Mouse (Mus musculus): ENCODE measurements around the gene Gm10271. TPM values are rescaled to one million over a fixed set of nuclear protein-coding genes. Genes with fewer than 3 reads are reported as not detected.

Gene Gm10271
- not detected in 2 replicates for polyA plus RNA-seq (2015; fragmentation: Nextera tagmentation; extraction: Ambion mirVana)

DNA sequence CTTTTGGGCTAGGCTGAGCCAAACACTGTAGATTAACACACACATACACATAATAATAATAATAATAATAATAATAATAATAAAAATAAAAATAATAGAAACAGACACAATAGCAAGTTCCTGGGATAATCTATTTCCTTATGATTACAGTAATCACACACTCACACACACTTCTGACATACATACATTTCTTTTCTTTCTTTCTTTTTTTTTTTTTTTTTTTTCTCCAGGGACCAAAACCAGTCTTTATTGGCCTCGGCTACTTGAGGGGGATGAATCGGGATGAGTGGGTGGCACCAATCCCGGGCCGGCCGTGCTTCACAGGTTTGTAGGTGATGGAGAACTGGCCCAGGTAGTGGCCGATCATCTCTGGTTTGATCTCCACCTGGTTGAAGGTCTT is at the start of gene Gm10271:
Gm10271 (minus strand) TSS at position 101 of the 400 bp plus-strand sequence.
- H3K4me1 ChIP-seq (replicated peaks; ENCODE audit: control insufficient read depth, insufficient read depth, low read length), result no peaks in the 10 kb centered on the region

GRCm38 (mm10) chr10:117021020-117021754 is 48.8 kb upstream of the Gm10271 start:
- H3K9me3 ChIP-seq (ENCODE audit: control insufficient read depth), result no peaks in the 10 kb centered on the region
- H3K9ac ChIP-seq (ENCODE audit: low read depth, low read length), result no peak overlapping the region
- WGBS, result 48% methylated on average over 21 of the region's 21 CpGs
- 0 out of 2 replicates have a peak, but pooled peaks cover 6% of the 10 kb centered on the region for H3K27me3 ChIP-seq (replicated peaks; ENCODE audit: control insufficient read depth, insufficient read depth, low read length)
- H3K4me3 ChIP-seq (ENCODE audit: low read depth, low read length), result no peak overlapping the region
- no peak overlapping the region for H3K27ac ChIP-seq (ENCODE audit: low read depth, low read length)
- no peaks in the 10 kb centered on the region for H3K36me3 ChIP-seq (ENCODE audit: control insufficient read depth, insufficient read depth)
- no peak for TF ChIP-seq CTCF (IDR thresholded peaks at IDR 0.05; ENCODE audit: low read depth)
- H3K4me2 ChIP-seq (replicated peaks; ENCODE audit: low read depth), result no peak overlapping the region
- H3K4me1 ChIP-seq (replicated peaks; ENCODE audit: control insufficient read depth, insufficient read depth, low read length), result no peaks in the 10 kb centered on the region
- ATAC-seq, result no peak

More for the DNA sequence above, at the start of gene Gm10271:
- H3K4me3 ChIP-seq (ENCODE audit: low read depth, low read length), result no peak within 1 kb of the TSS
- H3K27me3 ChIP-seq (replicated peaks; ENCODE audit: control insufficient read depth, insufficient read depth, low read length), result no peaks in the 10 kb centered on the region
- H3K9me3 ChIP-seq (ENCODE audit: control insufficient read depth), result no peaks in the 10 kb centered on the region
- no peaks in the 10 kb centered on the region for H3K36me3 ChIP-seq (ENCODE audit: control insufficient read depth, insufficient read depth)
- H3K9ac ChIP-seq (ENCODE audit: low read depth, low read length), result no peak within 1 kb of the TSS
- no peak for ATAC-seq
- no peak for TF ChIP-seq CTCF (IDR thresholded peaks at IDR 0.05; ENCODE audit: low read depth)
- H3K27ac ChIP-seq (ENCODE audit: low read depth, low read length), result no peak within 1 kb of the TSS
- H3K4me2 ChIP-seq (replicated peaks; ENCODE audit: low read depth), result no peak within 1 kb of the TSS
- 96% methylated on average over 6 of the region's 6 CpGs for WGBS

DNA sequence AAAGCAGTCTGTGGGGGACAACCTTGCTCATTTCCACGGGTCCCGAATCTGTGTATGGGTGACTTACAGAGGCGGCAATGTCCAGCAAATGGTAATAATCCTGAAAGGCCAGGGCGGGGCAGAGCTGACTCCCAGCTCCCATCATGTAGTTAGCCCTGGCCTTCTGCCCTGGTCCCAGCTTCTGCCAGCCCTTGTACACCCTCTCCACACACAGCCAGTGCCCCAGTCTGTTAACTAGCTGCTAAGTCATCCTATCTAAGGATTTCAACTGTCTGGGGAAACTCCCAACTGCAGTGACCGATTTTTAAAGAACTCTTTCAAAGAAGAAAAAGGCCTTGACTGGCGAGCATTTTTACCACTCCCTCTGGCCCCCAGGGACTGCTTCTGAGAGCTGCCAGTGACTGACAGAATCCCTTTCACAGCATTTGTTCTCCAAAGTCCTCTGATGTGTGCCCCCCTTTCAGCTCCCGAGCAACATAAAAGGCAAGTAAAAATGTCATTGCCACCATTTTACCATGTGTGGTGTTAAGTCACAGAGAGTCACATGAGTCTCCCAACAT is 46.0 kb upstream of the Gm10271 start:
- no peak overlapping the region for H3K4me2 ChIP-seq (replicated peaks; ENCODE audit: low read depth)
- no peaks in the 10 kb centered on the region for H3K27me3 ChIP-seq (replicated peaks; ENCODE audit: control insufficient read depth, insufficient read depth, low read length)
- no peak for TF ChIP-seq CTCF (IDR thresholded peaks at IDR 0.05; ENCODE audit: low read depth)
- ATAC-seq, result no peak
- WGBS, result 83% methylated on average over 7 of the region's 7 CpGs
- H3K4me3 ChIP-seq (ENCODE audit: low read depth, low read length), result no peak overlapping the region
- H3K9ac ChIP-seq (ENCODE audit: low read depth, low read length), result no peak overlapping the region
- 0 out of 2 replicates have a peak, but pooled peaks cover 6% of the 10 kb centered on the region for H3K4me1 ChIP-seq (replicated peaks; ENCODE audit: control insufficient read depth, insufficient read depth, low read length)
- H3K9me3 ChIP-seq (ENCODE audit: control insufficient read depth), result no peaks in the 10 kb centered on the region
- H3K36me3 ChIP-seq (ENCODE audit: control insufficient read depth, insufficient read depth), result no peaks in the 10 kb centered on the region
- no peak overlapping the region for H3K27ac ChIP-seq (ENCODE audit: low read depth, low read length)

DNA sequence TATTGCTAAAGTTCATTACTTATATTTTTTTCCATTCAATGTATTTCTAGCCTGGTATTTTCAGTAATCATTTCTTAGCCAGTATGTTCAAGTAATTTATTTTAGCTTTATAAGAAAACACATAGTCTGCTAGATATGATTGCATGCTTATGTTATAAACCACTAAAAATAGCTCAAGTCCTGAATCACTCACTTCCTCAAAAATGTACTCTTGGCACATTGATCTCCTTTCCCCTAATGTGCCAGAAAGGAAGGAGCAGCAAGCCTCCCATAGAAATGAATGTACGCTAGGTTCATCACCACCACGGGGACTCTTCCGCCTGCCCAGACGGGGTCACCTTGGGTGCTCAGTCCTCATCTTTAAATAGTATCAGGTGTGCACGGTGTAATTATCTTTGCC is 42.2 kb upstream of the Gm10271 start:
- 71% methylated on average over 5 of the region's 5 CpGs for WGBS

GRCm38 (mm10) chr10:117013689-117014390 is 41.4 kb upstream of the Gm10271 start:
- H3K4me1 ChIP-seq (replicated peaks; ENCODE audit: control insufficient read depth, insufficient read depth, low read length), result 0 out of 2 replicates have a peak, but pooled peaks cover 6% of the 10 kb centered on the region
- peak overlapping the region; percentile 51 for H3K4me2 ChIP-seq (replicated peaks; ENCODE audit: low read depth)
- H3K9me3 ChIP-seq (ENCODE audit: control insufficient read depth), result no peaks in the 10 kb centered on the region
- no peaks in the 10 kb centered on the region for H3K36me3 ChIP-seq (ENCODE audit: control insufficient read depth, insufficient read depth)
- peak; percentile 74 for ATAC-seq
- 9% methylated on average over 12 of the region's 12 CpGs for WGBS
- no peak overlapping the region for H3K27ac ChIP-seq (ENCODE audit: low read depth, low read length)
- H3K9ac ChIP-seq (ENCODE audit: low read depth, low read length), result no peak overlapping the region
- H3K4me3 ChIP-seq (ENCODE audit: low read depth, low read length), result no peak overlapping the region
- peak; percentile 36; the same call in 1 of the 2 replicates for TF ChIP-seq CTCF (IDR thresholded peaks at IDR 0.05; ENCODE audit: low read depth)
- H3K27me3 ChIP-seq (replicated peaks; ENCODE audit: control insufficient read depth, insufficient read depth, low read length), result no peaks in the 10 kb centered on the region

More for the DNA sequence above, 42.2 kb upstream of the Gm10271 start:
- no peak overlapping the region for H3K27ac ChIP-seq (ENCODE audit: low read depth, low read length)
- H3K4me1 ChIP-seq (replicated peaks; ENCODE audit: control insufficient read depth, insufficient read depth, low read length), result 0 out of 2 replicates have a peak, but pooled peaks cover 6% of the 10 kb centered on the region
- H3K9me3 ChIP-seq (ENCODE audit: control insufficient read depth), result no peaks in the 10 kb centered on the region
- no peaks in the 10 kb centered on the region for H3K36me3 ChIP-seq (ENCODE audit: control insufficient read depth, insufficient read depth)
- no peaks in the 10 kb centered on the region for H3K27me3 ChIP-seq (replicated peaks; ENCODE audit: control insufficient read depth, insufficient read depth, low read length)
- no peak overlapping the region for H3K4me3 ChIP-seq (ENCODE audit: low read depth, low read length)
- no peak for ATAC-seq
- H3K4me2 ChIP-seq (replicated peaks; ENCODE audit: low read depth), result no peak overlapping the region
- TF ChIP-seq CTCF (IDR thresholded peaks at IDR 0.05; ENCODE audit: low read depth), result no peak
- no peak overlapping the region for H3K9ac ChIP-seq (ENCODE audit: low read depth, low read length)

DNA sequence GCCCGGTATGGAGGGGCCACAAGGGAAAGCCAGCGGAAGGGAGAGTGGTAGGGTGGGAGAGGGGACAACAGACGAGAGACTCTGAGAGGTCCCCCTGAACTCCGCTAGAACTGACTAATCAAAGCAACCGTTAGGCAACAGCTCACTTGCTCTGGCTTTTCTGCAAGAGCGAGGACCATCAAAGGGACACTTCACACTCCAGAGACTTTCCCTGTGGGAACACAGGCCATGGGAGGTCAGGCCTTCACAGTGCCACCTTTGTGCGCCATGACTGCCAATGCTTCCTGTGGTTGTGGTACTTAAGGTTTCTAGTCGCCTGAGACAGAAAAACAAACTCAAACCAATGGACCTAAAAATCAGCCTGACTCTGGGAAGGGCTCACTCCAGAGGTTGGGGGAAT is 38.6 kb upstream of the Gm10271 start:
- Histone ChIP-seq H3K9ac (ENCODE audit: low read depth, low read length) (no peak overlapping the region), H3K27me3 (replicated peaks; ENCODE audit: control insufficient read depth, insufficient read depth, low read length) (no peaks in the 10 kb centered on the region), H3K27ac (ENCODE audit: low read depth, low read length) (no peak overlapping the region), H3K4me2 (replicated peaks; ENCODE audit: low read depth) (no peak overlapping the region), H3K36me3 (ENCODE audit: control insufficient read depth, insufficient read depth) (no peaks in the 10 kb centered on the region), H3K4me3 (ENCODE audit: low read depth, low read length) (no peak overlapping the region), H3K4me1 (replicated peaks; ENCODE audit: control insufficient read depth, insufficient read depth, low read length) (0 out of 2 replicates have a peak, but pooled peaks cover 6% of the 10 kb centered on the region), H3K9me3 (ENCODE audit: control insufficient read depth) (no peaks in the 10 kb centered on the region)
- TF ChIP-seq CTCF (IDR thresholded peaks at IDR 0.05; ENCODE audit: low read depth), result no peak
- 79% methylated on average over 8 of the region's 8 CpGs for WGBS
- no peak for ATAC-seq

All from intestine, postnatal 0 days (tissue).